Mouse (Mus musculus): ENCODE measurements around the gene Batf3. TPM values are rescaled to one million over a fixed set of nuclear protein-coding genes. Genes with fewer than 3 reads are reported as not detected.

The Batf3 gene
- 8.3 and 9.8 TPM in 2 replicates for polyA plus RNA-seq (2015; fragmentation: Nextera tagmentation; extraction: Ambion mirVana)

- peak within 1 kb of the TSS; percentile 59; the same call in 1 of the 2 replicates for H3K27ac ChIP-seq
- H3K4me1 ChIP-seq = peaks cover 15% of the 10 kb centered on the region
- H3K36me3 ChIP-seq = no peaks in the 10 kb centered on the region
- H3K4me2 ChIP-seq = peak within 1 kb of the TSS; percentile 99
- peak; percentile 64 for ATAC-seq (ENCODE audit: insufficient read depth, low FRiP score, low read depth)
- peaks cover 14% of the 10 kb centered on the region for H3K27me3 ChIP-seq (replicated peaks)
- H3K9me3 ChIP-seq = no peaks in the 10 kb centered on the region
- peak within 1 kb of the TSS; percentile 34 for H3K9ac ChIP-seq
- under 1% methylated on average over 86 of the region's 95 CpGs for WGBS
- peak within 1 kb of the TSS; percentile 62 for H3K4me3 ChIP-seq (replicated peaks)
Measured at GRCm38 (mm10) chr1:191097802-191098747, at the start of gene Batf3. Batf3 (plus strand) TSS chr1:191097847.

GRCm38 (mm10) chr1:191053555-191053954, 44.1 kb upstream of the Batf3 start:
- 81% methylated on average over 3 of the region's 3 CpGs for WGBS
- ATAC-seq (ENCODE audit: insufficient read depth, low FRiP score, low read depth) = no peak
- Histone ChIP-seq H3K9ac (no peak overlapping the region), H3K9me3 (no peaks in the 10 kb centered on the region), H3K4me3 (replicated peaks) (no peak overlapping the region), H3K4me2 (no peak overlapping the region), H3K4me1 (no peaks in the 10 kb centered on the region), H3K36me3 (no peaks in the 10 kb centered on the region), H3K27me3 (replicated peaks) (no peaks in the 10 kb centered on the region), H3K27ac (no peak overlapping the region)

GRCm38 (mm10) chr1:191054870-191055532, 42.6 kb upstream of the Batf3 start:
- Histone ChIP-seq H3K4me1 (no peaks in the 10 kb centered on the region), H3K9me3 (no peaks in the 10 kb centered on the region), H3K4me2 (no peak overlapping the region), H3K27me3 (replicated peaks) (no peaks in the 10 kb centered on the region), H3K9ac (no peak overlapping the region), H3K4me3 (replicated peaks) (no peak overlapping the region), H3K36me3 (no peaks in the 10 kb centered on the region), H3K27ac (no peak overlapping the region)
- WGBS = 67% methylated on average over 8 of the region's 8 CpGs
- ATAC-seq (ENCODE audit: insufficient read depth, low FRiP score, low read depth) = no peak

GRCm38 (mm10) chr1:191055533-191055873, 42.1 kb upstream of the Batf3 start:
- 58% methylated on average over 2 of the region's 2 CpGs for WGBS
- H3K4me2 ChIP-seq = no peak overlapping the region
- H3K9ac ChIP-seq = no peak overlapping the region
- H3K27me3 ChIP-seq (replicated peaks) = no peaks in the 10 kb centered on the region
- no peak for ATAC-seq (ENCODE audit: insufficient read depth, low FRiP score, low read depth)
- H3K4me3 ChIP-seq (replicated peaks) = no peak overlapping the region
- H3K27ac ChIP-seq = no peak overlapping the region
- H3K9me3 ChIP-seq = no peaks in the 10 kb centered on the region
- H3K4me1 ChIP-seq = no peaks in the 10 kb centered on the region
- no peaks in the 10 kb centered on the region for H3K36me3 ChIP-seq

GRCm38 (mm10) chr1:191057461-191057860, 40.2 kb upstream of the Batf3 start:
- no peak overlapping the region for H3K4me2 ChIP-seq
- WGBS = 65% methylated on average over 3 of the region's 3 CpGs
- H3K36me3 ChIP-seq = no peaks in the 10 kb centered on the region
- no peak overlapping the region for H3K9ac ChIP-seq
- H3K9me3 ChIP-seq = no peaks in the 10 kb centered on the region
- H3K4me3 ChIP-seq (replicated peaks) = no peak overlapping the region
- no peak overlapping the region for H3K27ac ChIP-seq
- H3K4me1 ChIP-seq = no peaks in the 10 kb centered on the region
- ATAC-seq (ENCODE audit: insufficient read depth, low FRiP score, low read depth) = no peak
- no peaks in the 10 kb centered on the region for H3K27me3 ChIP-seq (replicated peaks)

GRCm38 (mm10) chr1:191062241-191062780, 35.3 kb upstream of the Batf3 start:
- peak overlapping the region; percentile 37 for H3K9ac ChIP-seq
- H3K4me1 ChIP-seq = peaks cover 11% of the 10 kb centered on the region; the same call in 1 of the 2 replicates
- 5% methylated on average over 15 of the region's 15 CpGs for WGBS
- peaks cover 11% of the 10 kb centered on the region; the same call in 1 of the 2 replicates for H3K36me3 ChIP-seq
- ATAC-seq (ENCODE audit: insufficient read depth, low FRiP score, low read depth) = peak; percentile 33; the same call in 1 of the 2 replicates
- H3K9me3 ChIP-seq = no peaks in the 10 kb centered on the region
- no peak overlapping the region for H3K27ac ChIP-seq
- H3K27me3 ChIP-seq (replicated peaks) = no peaks in the 10 kb centered on the region
- H3K4me2 ChIP-seq = peak overlapping the region; percentile 83
- peak overlapping the region; percentile 81 for H3K4me3 ChIP-seq (replicated peaks)

GRCm38 (mm10) chr1:191062781-191063485, 34.7 kb upstream of the Batf3 start, which contains the start of the genes Tatdn3 and Nsl1:
Tatdn3 (minus strand) TSS chr1:191062932.
Nsl1 (plus strand) TSS chr1:191063012.
- H3K27ac ChIP-seq = no peak within 1 kb of the TSS
- peaks cover 11% of the 10 kb centered on the region; the same call in 1 of the 2 replicates for H3K36me3 ChIP-seq
- H3K4me3 ChIP-seq (replicated peaks) = peak within 1 kb of the TSS; percentile 81
- H3K9me3 ChIP-seq = no peaks in the 10 kb centered on the region
- H3K27me3 ChIP-seq (replicated peaks) = no peaks in the 10 kb centered on the region
- WGBS = under 1% methylated on average over 56 of the region's 56 CpGs
- peak; percentile 90 for ATAC-seq (ENCODE audit: insufficient read depth, low FRiP score, low read depth)
- peaks cover 11% of the 10 kb centered on the region; the same call in 1 of the 2 replicates for H3K4me1 ChIP-seq
- H3K9ac ChIP-seq = peak within 1 kb of the TSS; percentile 81
- peak within 1 kb of the TSS; percentile 90 for H3K4me2 ChIP-seq

- no peak overlapping the region for H3K9ac ChIP-seq
- no peak for ATAC-seq (ENCODE audit: insufficient read depth, low FRiP score, low read depth)
- no peak overlapping the region for H3K27ac ChIP-seq
Measured at GRCm38 (mm10) chr1:191063700-191064099, 33.9 kb upstream of the Batf3 start.

GRCm38 (mm10) chr1:191064535-191064934, 33.1 kb upstream of the Batf3 start:
- H3K4me1 ChIP-seq = peaks cover 11% of the 10 kb centered on the region; the same call in 1 of the 2 replicates
- no peaks in the 10 kb centered on the region for H3K27me3 ChIP-seq (replicated peaks)
- H3K9ac ChIP-seq = no peak overlapping the region
- H3K9me3 ChIP-seq = no peaks in the 10 kb centered on the region
- no peak for ATAC-seq (ENCODE audit: insufficient read depth, low FRiP score, low read depth)
- H3K4me2 ChIP-seq = no peak overlapping the region
- H3K4me3 ChIP-seq (replicated peaks) = no peak overlapping the region
- 85% methylated on average over 2 of the region's 2 CpGs for WGBS
- H3K27ac ChIP-seq = no peak overlapping the region
- H3K36me3 ChIP-seq = peaks cover 11% of the 10 kb centered on the region; the same call in 1 of the 2 replicates

More at GRCm38 (mm10) chr1:191063700-191064099, 33.9 kb upstream of the Batf3 start:
- Histone ChIP-seq H3K36me3 (peaks cover 11% of the 10 kb centered on the region; the same call in 1 of the 2 replicates), H3K4me2 (peak overlapping the region; percentile 90), H3K4me1 (peaks cover 11% of the 10 kb centered on the region; the same call in 1 of the 2 replicates), H3K4me3 (replicated peaks) (peak overlapping the region; percentile 81), H3K9me3 (no peaks in the 10 kb centered on the region), H3K27me3 (replicated peaks) (no peaks in the 10 kb centered on the region)
- WGBS = 59% methylated on average over 9 of the region's 9 CpGs

- no peak for ATAC-seq (ENCODE audit: insufficient read depth, low FRiP score, low read depth)
- Histone ChIP-seq H3K36me3 (peaks cover 14% of the 10 kb centered on the region; the same call in 1 of the 2 replicates), H3K27ac (no peak overlapping the region), H3K4me2 (no peak overlapping the region), H3K4me3 (replicated peaks) (no peak overlapping the region), H3K9ac (no peak overlapping the region), H3K9me3 (no peaks in the 10 kb centered on the region), H3K27me3 (replicated peaks) (no peaks in the 10 kb centered on the region), H3K4me1 (peaks cover 11% of the 10 kb centered on the region; the same call in 1 of the 2 replicates)
- WGBS = 84% methylated on average over 4 of the region's 4 CpGs
Measured at GRCm38 (mm10) chr1:191065188-191065587, 32.5 kb upstream of the Batf3 start.

- H3K4me3 ChIP-seq (replicated peaks) = no peak overlapping the region
- ATAC-seq (ENCODE audit: insufficient read depth, low FRiP score, low read depth) = no peak
- no peaks in the 10 kb centered on the region for H3K9me3 ChIP-seq
- peaks cover 42% of the 10 kb centered on the region for H3K36me3 ChIP-seq
- H3K27me3 ChIP-seq (replicated peaks) = no peaks in the 10 kb centered on the region
- no peak overlapping the region for H3K4me2 ChIP-seq
- no peak overlapping the region for H3K9ac ChIP-seq
- no peak overlapping the region for H3K27ac ChIP-seq
- 80% methylated on average over 5 of the region's 5 CpGs for WGBS
- H3K4me1 ChIP-seq = peaks cover 11% of the 10 kb centered on the region; the same call in 1 of the 2 replicates
Measured at GRCm38 (mm10) chr1:191068377-191068776, 29.3 kb upstream of the Batf3 start.

Measured in stomach, embryonic 15.5 days (tissue).